Mouse (Mus musculus) liver, embryonic 11.5 days (tissue): Measurements from ENCODE around the gene Snhg11. TPM values are rescaled to one million over a fixed set of nuclear protein-coding genes. Genes with fewer than 3 reads are reported as not detected.

Experiments used
- ATAC-seq: fragments of 200-750 bp; cut with Nextera tagmentation; replicated peaks from 2 replicates; pipeline ENCODE4 v1.8.0; 2017; ENCODE audit warnings: moderate number of reproducible peaks, mild to moderate bottlenecking, moderate TSS enrichment, moderate library complexity; ENCODE audit not compliant: low FRiP score
- DNase-seq: peaks from one replicate; pipeline ENCODE4 v3.0.0-alpha.2; 2017; ENCODE audit warnings: low spot score
- H3K27ac ChIP-seq: fragments of 300-500 bp; sonication (generic); 2 replicates; pipeline ENCODE4 v1.5.1; 2014; ENCODE audit warnings: mild to moderate bottlenecking, low read depth, low read length, control low read depth
- H3K27me3 ChIP-seq: fragments of 300-500 bp; sonication (generic); replicated peaks from 2 replicates; pipeline ENCODE4 v1.6.1; 2014; ENCODE audit warnings: low read length, mixed read lengths; ENCODE audit not compliant: control insufficient read depth, insufficient read depth
- H3K36me3 ChIP-seq: fragments of 300-500 bp; sonication (generic); 2 replicates; pipeline ENCODE4 v1.6.1; 2014; ENCODE audit warnings: mild to moderate bottlenecking, low read length, moderate library complexity, mixed read lengths; ENCODE audit not compliant: control insufficient read depth, insufficient read depth
- H3K4me1 ChIP-seq: fragments of 300-500 bp; sonication (generic); replicated peaks from 2 replicates; pipeline ENCODE4 v1.6.1; 2014; ENCODE audit warnings: low read length, mixed read lengths; ENCODE audit not compliant: control insufficient read depth, insufficient read depth
- H3K4me2 ChIP-seq: fragments of 300-500 bp; sonication (generic); 2 replicates; pipeline ENCODE4 v1.6.1; 2014; ENCODE audit warnings: mild to moderate bottlenecking, control low read depth, moderate library complexity
- H3K4me3 ChIP-seq: fragments of 300-500 bp; sonication (generic); 2 replicates; pipeline ENCODE4 v1.5.1; 2014; ENCODE audit warnings: low read depth, low read length, control low read depth
- H3K9ac ChIP-seq: fragments of 300-500 bp; sonication (generic); 2 replicates; pipeline ENCODE4 v1.6.1; 2014; ENCODE audit warnings: low read depth, low read length, control low read depth
- H3K9me3 ChIP-seq: fragments of 300-500 bp; sonication (generic); 2 replicates; pipeline ENCODE4 v1.6.1; 2016; ENCODE audit warnings: low read length, inconsistent platforms, mixed read lengths; ENCODE audit not compliant: control insufficient read depth
- WGBS: fragments of 180-500 bp; shearing (Covaris S2); extraction: QIAGEN DNeasy Blood & Tissue Kit; methylation state at CpG from one replicate; pipeline ENCODE4 v1.1.7; 2014; 5-methylcytosine and 5-hydroxymethylcytosine counted together
- polyA plus RNA-seq: library from polyadenylated mRNA; unstranded; fragments of >200 nt; fragmentation: Nextera tagmentation; extraction: Ambion mirVana; gene quantifications from 2 replicates; pipeline ENCODE4 v1.2.1, GENCODE M21; 2014

The Snhg11 gene
- polyA plus RNA-seq, 1 experiment from 2014 or later = 3.9 TPM

- H3K4me1 ChIP-seq = no peaks in the 10 kb centered on the region; the same call in 1 of the 2 replicates
- H3K36me3 ChIP-seq = peaks cover 35% of the 10 kb centered on the region
- H3K27ac ChIP-seq = no peak overlapping the region
- H3K9me3 ChIP-seq = no peaks in the 10 kb centered on the region
- no peak overlapping the region for H3K4me3 ChIP-seq
- H3K4me2 ChIP-seq = no peak overlapping the region
- WGBS = 72% methylated on average over 3 of the region's 3 CpGs
- DNase-seq (no peak), ATAC-seq (no peak)
- no peak overlapping the region for H3K9ac ChIP-seq
- H3K27me3 ChIP-seq = no peaks in the 10 kb centered on the region
Observed at GRCm38 (mm10) chr2:158352801-158353520, 22.5 kb upstream of the Snhg11 start.

GRCm38 (mm10) chr2:158354348-158355114, 20.9 kb upstream of the Snhg11 start:
- WGBS = 75% methylated on average over 7 of the region's 7 CpGs
- no peak overlapping the region for H3K4me3 ChIP-seq
- H3K9ac ChIP-seq = no peak overlapping the region
- H3K27ac ChIP-seq = no peak overlapping the region
- ATAC-seq (no peak), DNase-seq (no peak)
- H3K4me2 ChIP-seq = no peak overlapping the region
- peaks cover 14% of the 10 kb centered on the region for H3K4me1 ChIP-seq
- H3K9me3 ChIP-seq = no peaks in the 10 kb centered on the region
- peaks cover 50% of the 10 kb centered on the region for H3K36me3 ChIP-seq
- no peaks in the 10 kb centered on the region for H3K27me3 ChIP-seq

GRCm38 (mm10) chr2:158355238-158355637, 20.2 kb upstream of the Snhg11 start:
- ATAC-seq = no peak
- Histone ChIP-seq H3K4me2 (no peak overlapping the region), H3K9ac (no peak overlapping the region), H3K27me3 (no peaks in the 10 kb centered on the region), H3K27ac (no peak overlapping the region), H3K9me3 (no peaks in the 10 kb centered on the region), H3K36me3 (peaks cover 57% of the 10 kb centered on the region), H3K4me1 (peaks cover 21% of the 10 kb centered on the region), H3K4me3 (no peak overlapping the region)
- DNase-seq = no peak
- WGBS = 90% methylated on average over 2 of the region's 2 CpGs

DNA sequence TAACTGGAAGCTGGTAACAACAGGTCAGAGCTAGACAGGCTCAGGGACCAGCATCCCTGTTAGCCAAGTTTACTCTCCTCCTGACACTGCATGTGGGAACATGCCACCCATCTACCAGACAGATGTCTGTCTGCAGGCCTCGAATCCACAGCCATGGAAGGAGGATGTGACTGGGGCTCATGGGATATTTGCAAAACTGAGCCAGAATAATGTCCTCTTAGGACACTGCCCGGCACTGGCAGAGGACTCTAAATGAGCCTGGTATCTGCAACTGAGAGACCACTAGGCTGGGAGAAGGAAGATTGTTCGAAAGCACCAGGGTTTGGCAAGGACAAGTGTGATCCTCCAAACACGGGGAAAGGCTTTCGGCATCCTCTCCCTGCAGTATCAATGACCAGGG, 19.3 kb upstream of the Snhg11 start:
- Histone ChIP-seq H3K4me3 (no peak overlapping the region), H3K9ac (no peak overlapping the region), H3K27ac (no peak overlapping the region), H3K4me1 (peaks cover 21% of the 10 kb centered on the region), H3K27me3 (no peaks in the 10 kb centered on the region), H3K36me3 (peaks cover 58% of the 10 kb centered on the region), H3K9me3 (no peaks in the 10 kb centered on the region), H3K4me2 (no peak overlapping the region)
- ATAC-seq (no peak), DNase-seq (no peak)
- WGBS = 88% methylated on average over 5 of the region's 5 CpGs

DNA sequence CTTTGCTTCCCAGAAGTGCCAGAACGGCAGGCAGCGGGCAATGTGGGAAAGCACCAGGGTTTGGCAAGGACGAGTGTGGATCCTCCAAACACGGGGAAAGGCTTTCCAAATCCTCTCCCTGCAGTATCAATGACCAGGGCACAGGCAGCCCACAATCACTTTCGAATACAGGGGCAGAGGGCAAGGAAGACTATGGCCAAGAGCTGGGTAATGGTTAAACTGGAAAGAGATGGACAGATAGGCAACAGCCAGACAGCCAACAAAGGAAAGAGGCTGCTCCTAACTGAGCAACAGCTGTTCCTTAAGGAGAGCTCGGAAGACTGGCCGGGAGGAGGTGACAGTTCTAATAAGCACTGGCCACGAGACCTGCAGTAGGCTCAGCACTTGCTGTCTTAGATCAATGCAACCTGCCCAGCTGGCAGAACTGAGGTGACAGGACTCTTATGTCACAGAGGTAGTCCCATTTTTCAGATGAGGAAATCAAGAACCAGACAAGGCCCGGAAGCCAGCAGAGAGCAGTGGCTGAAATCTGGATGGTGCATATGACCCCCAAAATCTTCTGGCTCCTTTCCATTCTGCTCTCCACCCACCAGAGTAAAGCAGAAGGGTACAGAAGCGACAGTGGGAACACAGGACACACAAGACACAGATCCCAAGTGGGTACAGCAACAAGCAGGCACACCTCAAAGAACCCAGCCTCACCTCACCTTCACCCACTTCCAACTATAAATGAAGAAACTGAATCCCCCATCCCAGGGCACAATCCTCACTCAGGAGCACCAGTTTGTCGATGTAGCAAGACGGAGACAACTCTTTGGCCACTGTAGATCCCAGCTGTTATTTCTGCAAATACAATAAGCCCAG, 15.4 kb upstream of the Snhg11 start:
- peak overlapping the region; percentile 96 for H3K4me3 ChIP-seq
- H3K9ac ChIP-seq = peak overlapping the region; percentile 99
- H3K36me3 ChIP-seq = peaks cover 52% of the 10 kb centered on the region
- H3K4me1 ChIP-seq = peaks cover 21% of the 10 kb centered on the region
- H3K27ac ChIP-seq = peak overlapping the region; percentile 80
- ATAC-seq (no peak), DNase-seq (no peak)
- peak overlapping the region; percentile 96 for H3K4me2 ChIP-seq
- no peaks in the 10 kb centered on the region for H3K9me3 ChIP-seq
- no peaks in the 10 kb centered on the region for H3K27me3 ChIP-seq
- WGBS = 63% methylated on average over 12 of the region's 12 CpGs

- H3K27me3 ChIP-seq = no peaks in the 10 kb centered on the region
- H3K4me1 ChIP-seq = peaks cover 21% of the 10 kb centered on the region
- no peaks in the 10 kb centered on the region for H3K9me3 ChIP-seq
- WGBS = under 1% methylated on average over 41 of the region's 41 CpGs
- DNase-seq (peak; percentile 89), ATAC-seq (peak; percentile 87)
- H3K36me3 ChIP-seq = peaks cover 42% of the 10 kb centered on the region
- peak overlapping the region; percentile 96 for H3K4me2 ChIP-seq
- peak overlapping the region; percentile 96 for H3K4me3 ChIP-seq
- peak overlapping the region; percentile 99 for H3K9ac ChIP-seq
- peak overlapping the region; percentile 80 for H3K27ac ChIP-seq
Observed at GRCm38 (mm10) chr2:158360873-158361677, 14.4 kb upstream of the Snhg11 start.

DNA sequence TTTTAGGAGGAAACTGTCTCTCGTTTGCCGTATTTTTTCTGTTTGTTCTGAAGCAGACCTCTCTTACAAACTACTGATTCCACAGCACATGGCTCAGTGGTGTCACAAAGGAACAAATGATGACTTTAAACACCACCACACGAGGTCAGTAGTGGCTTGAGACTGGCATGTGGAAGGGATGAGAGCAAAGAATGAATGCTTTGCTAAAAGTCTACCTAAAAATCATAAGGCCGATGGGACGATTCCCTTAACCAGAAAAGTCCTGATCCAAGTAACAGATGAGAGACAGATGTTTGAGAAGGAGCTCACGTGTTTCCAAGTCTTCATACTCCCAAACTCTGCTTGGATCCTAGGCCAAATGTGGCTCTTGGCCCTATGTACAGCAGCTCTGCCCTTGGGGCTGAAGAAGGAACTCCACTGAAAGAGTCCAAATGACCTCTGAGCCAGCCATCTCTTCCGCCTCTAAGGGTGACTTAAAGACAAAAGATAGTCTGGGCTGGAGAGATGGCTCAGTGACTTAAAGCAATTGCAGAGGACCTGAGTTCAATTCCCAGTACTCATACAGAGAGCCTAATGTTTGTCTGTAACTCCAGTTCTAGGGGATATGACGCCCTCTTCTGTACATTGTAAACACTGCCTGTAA, 13.6 kb upstream of the Snhg11 start:
- Histone ChIP-seq H3K4me2 (no peak overlapping the region), H3K4me1 (peaks cover 21% of the 10 kb centered on the region), H3K9ac (no peak overlapping the region), H3K9me3 (no peaks in the 10 kb centered on the region), H3K4me3 (peak overlapping the region; percentile 96), H3K27me3 (no peaks in the 10 kb centered on the region), H3K36me3 (peaks cover 35% of the 10 kb centered on the region), H3K27ac (no peak overlapping the region)
- DNase-seq = no peak
- 40% methylated on average over 8 of the region's 8 CpGs for WGBS
- peak; percentile 63 for ATAC-seq
